Mouse (Mus musculus) cortical plate, adult 2 months (tissue): Measurements from ENCODE around the gene Ttc9b. TPM values are rescaled to one million over a fixed set of nuclear protein-coding genes. Genes with fewer than 3 reads are reported as not detected.
"Not testable (repeated sequence)": the region's sequence is repeated elsewhere in the genome, so short reads cannot be mapped to it uniquely, and the experiment has no call there.

Experiments used
- H3K27ac ChIP-seq: fragments of 200-500 bp; 2 replicates; pipeline ENCODE4 v1.5.1; 2012; ENCODE audit warnings: low read length, control low read depth, inconsistent platforms; ENCODE audit not compliant: insufficient read depth
- H3K4me1 ChIP-seq: fragments of 200-500 bp; 2 replicates; pipeline ENCODE4 v1.6.1; 2011; ENCODE audit warnings: low read length; ENCODE audit not compliant: control insufficient read depth, insufficient read depth
- H3K4me3 ChIP-seq: fragments of 200-500 bp; 2 replicates; pipeline ENCODE4 v1.5.1; 2011; ENCODE audit warnings: mild to moderate bottlenecking, low read length, control low read depth; ENCODE audit not compliant: insufficient read depth
- CTCF ChIP-seq: fragments of 200-500 bp; IDR thresholded peaks from 2 replicates; pipeline ENCODE4 v1.5.1; 2011; ENCODE audit warnings: mild to moderate bottlenecking, control low read depth, low read length; ENCODE audit not compliant: insufficient read depth; ENCODE audit errors: extremely low read depth
- POLR2A ChIP-seq: fragments of 200-500 bp; IDR thresholded peaks from 2 replicates; pipeline ENCODE4 v1.6.1; 2011; ENCODE audit warnings: mild to moderate bottlenecking, low read length, control low read depth; ENCODE audit not compliant: insufficient read depth; ENCODE audit errors: extremely low read depth
- polyA plus RNA-seq: library from polyadenylated mRNA; depleted of rRNA; stranded (reverse); fragments of >200 nt; gene quantifications from 2 replicates; pipeline ENCODE4 v1.2.3, GENCODE M21; 2012

Ttc9b gene
- polyA plus RNA-seq, 1 experiment, result 188 TPM

DNA sequence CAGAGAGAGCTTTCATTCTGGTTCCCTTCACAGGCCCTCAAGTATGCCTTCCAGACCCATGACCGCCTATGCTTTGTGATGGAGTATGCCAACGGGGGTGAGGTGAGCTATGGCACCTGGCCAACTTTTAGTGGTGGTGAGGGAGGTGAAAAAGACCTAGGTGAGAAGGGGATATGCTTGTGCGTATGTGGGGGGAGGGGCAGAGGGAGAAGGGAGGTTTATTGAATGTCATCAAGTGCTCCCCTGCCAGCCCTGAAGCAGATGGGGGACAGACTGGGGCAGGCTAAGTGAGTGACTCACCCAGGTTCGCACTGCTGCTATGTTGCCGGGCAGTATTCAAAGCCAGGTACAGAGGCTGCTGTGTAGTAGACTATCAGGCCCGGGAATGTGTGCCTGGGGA lies 20.5 kb upstream of the Ttc9b start:
- no peaks in the 10 kb centered on the region for H3K4me1 ChIP-seq
- TF ChIP-seq POLR2A (no peak), CTCF (no peak)
- no peak overlapping the region for H3K4me3 ChIP-seq
- H3K27ac ChIP-seq, result no peak overlapping the region

- Histone ChIP-seq H3K4me3 (no peak overlapping the region), H3K4me1 (no peaks in the 10 kb centered on the region), H3K27ac (no peak overlapping the region)
- TF ChIP-seq CTCF, result no peak
- TF ChIP-seq POLR2A, result no peak
These were observed 19.0 kb upstream of the Ttc9b start for GRCm38 (mm10) chr7:27634691-27635090.

GRCm38 (mm10) chr7:27635094-27635493 lies 18.6 kb upstream of the Ttc9b start:
- not testable (repeated sequence) for H3K27ac ChIP-seq, H3K4me1 ChIP-seq, H3K4me3 ChIP-seq

DNA sequence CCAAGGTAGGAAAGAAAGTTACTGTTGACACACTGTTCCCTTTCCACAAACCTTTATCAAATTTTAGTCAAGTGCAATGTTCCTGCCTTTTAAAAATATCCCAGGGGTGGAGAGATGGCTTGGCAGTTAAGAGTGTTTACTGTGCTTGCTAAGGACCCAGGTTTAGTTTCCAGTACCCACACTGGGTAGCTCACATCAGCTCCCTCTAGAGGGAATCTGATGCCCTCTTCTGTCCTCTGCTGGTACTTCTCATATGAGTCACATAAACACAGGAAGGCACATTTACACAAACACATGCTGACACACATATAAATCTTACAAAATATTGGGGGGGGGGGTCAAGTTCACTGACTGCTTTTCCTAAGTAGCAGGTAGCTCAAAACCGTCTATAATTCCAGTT lies 9.2 kb upstream of the Ttc9b start:
- Histone ChIP-seq H3K4me1 (no peaks in the 10 kb centered on the region), H3K27ac (no peak overlapping the region), H3K4me3 (no peak overlapping the region)
- TF ChIP-seq CTCF, result no peak
- no peak for TF ChIP-seq POLR2A

GRCm38 (mm10) chr7:27646516-27646915 lies 7.2 kb upstream of the Ttc9b start:
- H3K4me1 ChIP-seq, result no peaks in the 10 kb centered on the region
- H3K27ac ChIP-seq, result no peak overlapping the region
- no peak overlapping the region for H3K4me3 ChIP-seq
- TF ChIP-seq POLR2A (no peak), CTCF (no peak)

GRCm38 (mm10) chr7:27647281-27648002 lies 6.3 kb upstream of the Ttc9b start:
- TF ChIP-seq CTCF, result no peak
- TF ChIP-seq POLR2A, result no peak
- Histone ChIP-seq H3K27ac (no peak overlapping the region), H3K4me3 (no peak overlapping the region), H3K4me1 (no peaks in the 10 kb centered on the region; the same call in 1 of the 2 replicates)

DNA sequence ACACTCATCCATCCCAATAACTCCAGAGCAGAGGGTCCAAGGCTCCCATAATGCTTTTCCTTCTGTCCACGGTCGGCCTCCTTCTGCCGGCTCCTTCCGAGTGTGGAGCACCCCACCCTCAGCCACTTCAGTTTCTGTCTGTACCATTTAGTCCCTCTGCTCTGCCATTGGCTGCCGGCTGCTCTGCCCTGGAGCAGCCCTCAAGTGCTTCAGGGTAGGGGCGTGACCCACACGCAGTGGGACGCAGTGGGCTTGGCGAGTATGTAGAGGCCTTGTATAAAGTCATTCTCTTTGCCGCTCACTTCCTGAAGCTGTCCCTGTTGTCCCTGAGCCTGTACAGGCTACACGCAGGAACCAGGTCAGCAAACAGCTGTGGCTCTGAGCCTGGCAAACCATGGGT lies 4.0 kb upstream of the Ttc9b start:
- H3K4me3 ChIP-seq, result no peak overlapping the region
- no peak overlapping the region for H3K27ac ChIP-seq
- peaks cover under 1% of the 10 kb centered on the region; the same call in 1 of the 2 replicates for H3K4me1 ChIP-seq
- no peak for TF ChIP-seq CTCF
- no peak for TF ChIP-seq POLR2A

DNA sequence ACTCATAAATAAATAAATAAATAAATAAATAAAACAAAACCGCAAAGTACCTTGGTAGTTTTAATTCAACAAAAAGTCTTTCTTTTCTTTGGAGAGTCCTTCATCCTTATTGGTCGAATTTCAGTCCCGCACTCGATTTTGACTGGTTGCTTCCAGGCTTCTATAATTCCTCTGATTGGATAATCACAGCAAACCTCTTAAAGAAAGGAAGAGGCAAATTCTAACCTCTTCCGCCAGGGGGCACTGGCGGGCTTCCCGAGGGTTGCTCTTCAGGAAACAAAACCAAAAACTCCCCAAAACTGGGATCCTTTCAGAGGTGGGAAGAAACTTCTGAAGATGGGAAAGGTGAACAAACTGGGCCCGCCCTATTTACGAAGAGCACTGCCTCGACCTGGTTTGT lies 2.8 kb upstream of the Ttc9b start:
- TF ChIP-seq POLR2A, result no peak
- TF ChIP-seq CTCF, result peak; percentile 60
- peaks cover 2% of the 10 kb centered on the region; the same call in 1 of the 2 replicates for H3K4me1 ChIP-seq
- no peak overlapping the region for H3K27ac ChIP-seq
- H3K4me3 ChIP-seq, result no peak overlapping the region

- TF ChIP-seq POLR2A (no peak), CTCF (peak; percentile 52; the same call in 1 of the 2 replicates)
- Histone ChIP-seq H3K27ac (peak overlapping the region; percentile 61), H3K4me1 (peaks cover 2% of the 10 kb centered on the region; the same call in 1 of the 2 replicates), H3K4me3 (peak overlapping the region; percentile 83)
These were observed 1.0 kb downstream of the Ttc9b start for GRCm38 (mm10) chr7:27654607-27655276.

DNA sequence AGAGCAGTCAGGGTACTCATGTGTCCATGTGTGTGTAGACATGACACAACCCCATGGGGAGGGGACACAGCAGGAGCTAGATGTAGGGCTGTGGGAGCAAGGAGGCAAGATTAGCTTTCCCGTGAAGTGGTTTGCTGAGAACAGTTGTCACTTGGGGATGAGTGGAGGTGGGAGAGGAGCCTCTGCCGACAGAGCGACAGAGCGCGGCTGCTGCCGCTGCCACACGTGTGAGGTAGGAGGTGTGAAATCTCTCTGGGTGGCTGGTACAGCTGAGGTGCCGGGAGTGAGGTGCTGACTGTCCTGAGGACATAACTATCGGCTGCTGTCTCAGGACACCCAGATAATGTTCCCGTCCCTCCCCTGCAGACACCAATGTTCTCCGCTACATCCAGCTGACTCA lies 1.8 kb downstream of the Ttc9b start:
- Histone ChIP-seq H3K4me3 (peak overlapping the region; percentile 83), H3K4me1 (peaks cover 2% of the 10 kb centered on the region; the same call in 1 of the 2 replicates), H3K27ac (peak overlapping the region; percentile 61)
- peak; percentile 35 for TF ChIP-seq POLR2A
- TF ChIP-seq CTCF, result no peak
